Mouse (Mus musculus) heart, adult 18-20 months (tissue): Measurements from ENCODE around the gene Cmtm6. TPM values are rescaled to one million over a fixed set of nuclear protein-coding genes. Genes with fewer than 3 reads are reported as not detected.

Experiments used
- DNase-seq, 2 experiments: peaks; one replicate each; pipeline ENCODE4 v3.0.0; 2021 to 2022; ENCODE audit warnings: mixed read lengths in 1 of 2
- total RNA-seq, 2 experiments: library from RNA; stranded (reverse); gene quantifications; 2 replicates each; pipeline ENCODE4 v1.2.3; 2021

Cmtm6 gene
- total RNA-seq, 2 experiments from 2014 or later, result 25.0 to 29.5 TPM

DNA sequence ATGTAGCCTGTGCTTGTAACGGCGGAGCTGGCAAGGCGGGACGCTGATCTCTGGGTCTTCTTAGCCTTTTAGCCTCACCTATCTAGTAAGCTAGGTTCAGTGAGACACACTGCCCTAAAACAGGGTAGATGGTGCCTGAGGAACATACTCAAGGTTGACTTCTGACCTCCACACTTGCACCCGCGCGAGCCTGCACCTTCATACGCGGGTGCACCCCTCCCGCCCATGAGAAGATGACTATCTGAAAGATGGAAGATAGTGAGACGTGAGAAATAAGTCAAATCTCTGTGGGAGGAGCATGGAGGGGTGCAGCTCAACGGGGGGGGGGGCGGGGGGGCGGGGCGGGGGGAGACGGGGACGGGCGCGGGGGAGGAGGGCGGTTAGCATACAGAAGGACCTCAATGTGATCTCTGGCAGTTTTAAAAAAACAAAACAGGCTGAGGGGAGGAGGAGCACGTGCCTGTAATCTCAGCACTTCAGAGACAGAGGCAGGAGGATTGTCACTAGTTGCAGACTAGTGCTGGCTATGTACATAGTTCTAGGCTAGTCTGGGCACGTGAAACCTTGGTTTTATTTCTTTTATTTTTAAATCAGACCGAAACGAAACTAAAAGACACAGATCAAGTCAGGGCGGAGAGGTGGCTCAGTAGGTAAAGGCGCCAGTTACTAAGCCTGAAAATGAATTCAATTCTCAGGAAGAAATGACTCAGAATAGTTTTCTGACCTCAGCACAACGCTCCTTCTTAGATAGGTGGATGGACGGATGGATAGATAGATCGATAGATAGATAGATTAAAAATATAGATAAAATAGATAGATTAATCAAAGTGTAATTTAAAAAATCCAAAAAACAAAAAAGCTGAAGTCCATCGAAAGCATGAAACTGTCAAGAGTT, 758 bp upstream of the Cmtm6 start:
- no peak for DNase-seq

DNA sequence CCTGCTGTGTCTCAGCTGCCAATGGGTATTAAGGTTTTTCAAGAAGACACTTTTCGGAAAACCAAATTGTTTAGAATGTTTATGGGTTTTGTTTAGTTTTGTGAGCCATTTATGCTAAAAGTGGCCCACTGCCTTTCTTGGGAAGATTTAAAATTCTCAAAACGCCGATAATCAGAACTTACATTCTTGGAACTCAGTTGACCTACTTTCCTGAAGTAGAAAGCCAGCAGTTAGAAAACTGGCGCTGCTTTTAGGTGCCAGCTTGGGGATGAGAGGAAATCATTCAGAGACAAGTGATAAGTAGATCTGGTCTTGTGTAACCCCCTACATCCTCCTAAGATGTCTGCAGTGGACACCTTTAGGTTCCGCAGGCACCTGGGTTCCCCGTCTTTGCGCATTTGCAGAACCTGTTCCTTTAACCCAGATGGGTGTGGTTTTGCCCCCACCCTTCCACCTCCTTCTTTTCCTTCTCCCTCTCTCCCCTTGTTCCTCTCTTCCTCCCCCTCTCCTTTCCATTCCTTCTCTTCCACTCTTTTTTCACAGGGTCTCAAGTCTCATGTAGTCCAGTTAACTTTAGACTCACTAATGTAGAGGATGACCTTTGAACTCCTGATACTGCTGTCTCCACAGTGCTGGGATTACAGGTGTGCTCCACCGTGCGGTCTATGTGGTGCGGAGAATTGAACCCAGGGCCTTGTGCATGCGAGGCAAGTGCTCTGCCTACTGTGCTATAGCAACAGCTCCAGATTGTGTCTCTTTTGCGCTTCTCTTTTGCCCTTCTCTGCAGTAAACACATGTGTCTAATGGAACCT, 1.2 kb downstream of the Cmtm6 start:
- no peak for DNase-seq

DNA sequence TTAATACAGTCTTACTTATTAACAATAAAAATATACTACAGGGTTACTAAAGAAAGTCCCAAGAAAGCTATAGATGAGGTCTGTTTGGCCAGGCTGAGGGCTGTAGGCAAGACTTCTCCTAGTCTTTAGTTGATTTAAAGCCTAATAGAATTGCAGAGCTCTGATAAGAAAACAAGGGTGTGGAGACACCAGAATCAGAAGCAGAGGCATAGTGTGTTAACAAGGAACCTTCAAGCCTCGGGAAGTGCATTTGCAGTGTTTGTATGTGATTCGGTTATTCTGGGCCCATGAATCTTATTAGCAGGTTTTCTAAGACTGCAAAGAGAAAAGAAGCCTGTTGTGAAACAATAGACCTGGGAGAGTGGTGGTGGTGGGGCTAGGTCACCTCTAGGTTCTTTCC, 2.3 kb downstream of the Cmtm6 start:
- no peak for DNase-seq

DNA sequence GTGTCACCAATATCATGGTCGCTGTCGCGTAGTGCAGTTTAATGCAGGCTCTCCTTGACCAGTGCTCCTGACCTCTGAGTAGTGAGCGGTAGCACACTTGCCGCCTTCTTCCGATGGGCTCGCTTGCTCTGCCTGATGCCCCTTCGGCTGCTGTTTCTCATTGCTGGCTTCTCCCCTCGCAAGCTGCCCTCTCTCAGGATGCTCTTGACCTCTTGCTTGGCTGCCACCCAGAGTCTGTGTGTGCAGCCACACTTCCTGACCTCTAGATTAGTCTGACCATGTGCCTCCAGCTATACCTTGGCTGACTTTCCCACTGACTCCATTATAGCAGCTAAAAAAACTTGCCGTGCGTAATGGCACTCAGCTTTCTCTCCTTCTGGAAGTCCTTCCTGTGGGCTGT, 5.5 kb downstream of the Cmtm6 start:
- peak; percentile 65 to 74 for DNase-seq

DNA sequence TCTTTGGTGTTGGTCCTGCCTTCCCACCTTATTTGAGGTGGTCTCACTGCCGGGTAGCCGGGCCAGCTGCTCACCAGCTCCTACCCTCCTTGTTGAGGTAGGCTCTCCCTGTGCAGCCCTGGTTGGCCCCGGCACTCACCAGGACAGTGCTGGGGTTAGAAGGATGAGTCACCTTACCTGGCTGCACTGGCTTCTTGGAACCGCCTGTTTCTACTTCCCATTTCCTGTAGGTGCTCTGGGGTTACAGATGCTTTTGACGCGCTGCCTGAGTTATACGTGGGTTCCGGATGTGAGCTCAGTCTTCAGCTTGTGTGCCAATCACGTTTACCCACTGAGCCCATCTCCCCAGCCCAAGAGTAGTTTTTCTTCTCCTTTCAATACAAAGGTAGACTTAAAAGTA, 9.4 kb downstream of the Cmtm6 start:
- DNase-seq, result no peak

DNA sequence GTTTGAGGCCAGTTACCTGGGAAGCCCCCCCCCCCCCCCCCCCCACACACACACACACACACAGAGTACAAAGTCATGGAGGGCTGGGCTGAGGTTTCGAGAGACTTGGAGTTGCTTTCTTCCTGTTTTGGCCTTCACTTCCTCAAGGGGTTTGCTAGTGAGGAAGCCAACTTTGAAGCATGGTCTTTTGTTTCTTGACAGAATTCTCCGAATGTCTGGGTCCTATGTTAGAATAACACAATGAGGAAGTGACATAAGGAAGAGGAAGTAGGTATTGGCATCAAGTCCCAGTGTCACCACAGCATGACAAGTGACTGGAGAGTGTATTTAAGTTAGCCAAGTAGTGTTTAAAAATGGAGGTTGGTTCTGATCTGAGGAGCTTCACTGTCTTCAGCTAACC, 11.8 kb downstream of the Cmtm6 start:
- DNase-seq, result peak in 1 of 2 experiments; percentile 55

DNA sequence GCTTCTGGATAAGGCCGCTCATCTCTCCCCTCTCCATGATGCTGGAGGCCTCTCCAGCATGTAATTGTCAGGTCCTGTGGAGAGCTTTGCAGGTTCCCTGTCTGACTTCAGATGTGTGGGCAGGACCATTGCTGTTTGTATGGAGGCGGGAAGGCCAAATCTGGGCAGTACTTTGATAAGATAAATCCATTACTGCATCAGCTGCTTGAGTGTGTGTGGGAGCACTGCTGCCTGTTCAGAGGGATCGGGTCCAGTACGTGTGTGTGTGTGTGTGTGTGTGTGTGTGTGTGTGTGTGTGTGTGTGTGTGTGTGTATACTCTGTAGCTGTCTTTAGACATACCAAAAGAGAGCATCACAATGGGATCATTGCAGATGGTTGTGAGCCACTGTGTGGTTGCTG, 14.2 kb downstream of the Cmtm6 start:
- DNase-seq, result no peak

DNA sequence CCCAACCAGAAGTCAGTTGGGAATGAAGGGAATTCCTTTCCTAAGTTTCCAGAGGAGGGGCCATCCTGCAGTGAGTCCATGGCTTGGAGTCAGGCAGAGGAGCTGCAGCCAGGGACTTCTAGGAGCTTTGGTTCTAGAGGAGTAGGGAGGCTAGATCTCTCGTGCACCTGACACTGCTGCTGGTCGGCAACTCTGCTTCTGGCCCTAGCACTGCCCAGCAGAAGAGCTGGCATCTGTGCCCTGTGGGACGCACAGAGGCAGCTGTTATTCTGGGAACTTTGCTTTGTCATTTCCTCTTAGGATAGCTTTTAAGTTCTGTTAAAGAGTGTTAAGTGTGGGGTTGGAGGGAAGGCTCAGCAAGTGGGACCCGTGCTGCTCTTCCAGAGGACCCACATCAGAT, 14.7 kb downstream of the Cmtm6 start:
- DNase-seq, result peak in 1 of 2 experiments; percentile 28

DNA sequence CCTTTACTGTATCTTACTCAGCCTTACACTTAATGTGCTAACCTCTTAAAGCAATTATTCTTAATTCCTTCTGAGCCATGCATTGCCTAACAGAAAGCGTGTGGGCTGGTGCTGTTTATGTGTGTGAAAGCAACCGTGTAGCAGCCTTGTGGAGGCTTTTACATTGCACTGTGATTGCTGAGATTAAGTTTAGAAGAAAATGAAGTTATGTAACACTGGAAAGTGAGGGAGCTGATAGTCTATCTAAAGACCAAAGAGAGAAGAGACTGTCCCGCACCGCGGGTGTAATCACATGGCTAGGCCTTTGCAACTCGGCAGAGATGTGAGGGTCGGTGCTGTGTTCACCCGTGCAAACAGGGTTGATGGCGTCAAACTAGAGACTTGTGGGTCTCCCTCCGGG, 16.1 kb downstream of the Cmtm6 start:
- no peak for DNase-seq

DNA sequence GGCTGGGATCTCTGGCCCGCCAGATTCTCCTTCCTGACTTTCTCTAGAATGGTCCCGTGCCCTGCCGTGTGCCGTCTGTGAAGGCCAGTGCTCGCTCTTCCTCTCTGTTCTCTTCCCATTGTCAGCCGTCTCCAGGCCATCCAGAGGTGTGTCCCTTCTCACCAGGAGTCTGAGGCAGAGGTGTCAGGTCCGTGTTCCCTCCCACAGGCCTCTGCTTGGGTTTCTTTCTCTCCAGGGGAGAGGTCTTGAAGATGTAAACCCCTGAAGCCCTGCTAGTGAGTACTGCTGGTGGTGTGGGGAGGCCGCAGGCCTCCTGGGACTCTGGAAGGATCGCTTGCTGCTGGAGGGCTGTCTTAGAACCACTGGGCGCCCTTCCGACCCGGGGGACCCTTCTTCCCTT, 16.6 kb downstream of the Cmtm6 start:
- DNase-seq, result no peak

DNA sequence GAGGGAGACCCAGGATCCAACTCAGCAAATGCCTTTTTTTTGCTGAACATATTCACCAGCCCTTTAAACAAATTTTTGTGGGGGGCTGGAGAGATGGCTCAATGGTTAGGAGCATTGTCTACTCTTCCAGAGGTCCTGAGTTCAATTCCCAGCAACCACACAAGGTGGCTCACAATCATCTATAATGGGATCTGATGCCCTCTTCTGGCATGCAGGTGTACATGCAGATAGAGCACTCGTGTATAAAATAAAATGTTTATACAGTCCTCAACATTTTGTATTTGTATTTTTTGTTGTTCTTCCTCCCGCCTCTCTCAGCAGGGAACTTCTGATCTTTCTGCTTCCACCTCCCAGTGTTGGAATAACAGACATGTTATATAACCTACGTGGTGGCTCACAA, 20.7 kb downstream of the Cmtm6 start:
- DNase-seq, result no peak

DNA sequence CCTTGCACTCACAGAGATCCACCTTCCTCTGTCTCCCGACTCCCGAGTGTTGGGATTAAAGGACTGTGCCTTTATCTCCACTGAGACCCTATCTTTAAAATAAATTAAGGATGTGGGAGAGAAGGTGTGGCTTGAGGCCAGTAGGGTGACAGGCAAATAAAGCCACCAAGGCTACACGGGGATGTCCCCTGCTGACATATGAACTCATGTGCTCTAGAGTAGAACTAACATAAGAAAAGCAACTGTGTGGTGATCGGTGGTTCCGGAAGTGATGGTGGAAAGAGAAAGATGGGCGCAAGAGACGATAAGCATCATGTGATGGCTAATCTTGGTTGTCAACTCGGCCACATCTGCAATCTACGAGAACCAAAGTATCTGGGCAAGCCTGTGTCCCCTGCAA, 21.4 kb downstream of the Cmtm6 start:
- no peak for DNase-seq

DNA sequence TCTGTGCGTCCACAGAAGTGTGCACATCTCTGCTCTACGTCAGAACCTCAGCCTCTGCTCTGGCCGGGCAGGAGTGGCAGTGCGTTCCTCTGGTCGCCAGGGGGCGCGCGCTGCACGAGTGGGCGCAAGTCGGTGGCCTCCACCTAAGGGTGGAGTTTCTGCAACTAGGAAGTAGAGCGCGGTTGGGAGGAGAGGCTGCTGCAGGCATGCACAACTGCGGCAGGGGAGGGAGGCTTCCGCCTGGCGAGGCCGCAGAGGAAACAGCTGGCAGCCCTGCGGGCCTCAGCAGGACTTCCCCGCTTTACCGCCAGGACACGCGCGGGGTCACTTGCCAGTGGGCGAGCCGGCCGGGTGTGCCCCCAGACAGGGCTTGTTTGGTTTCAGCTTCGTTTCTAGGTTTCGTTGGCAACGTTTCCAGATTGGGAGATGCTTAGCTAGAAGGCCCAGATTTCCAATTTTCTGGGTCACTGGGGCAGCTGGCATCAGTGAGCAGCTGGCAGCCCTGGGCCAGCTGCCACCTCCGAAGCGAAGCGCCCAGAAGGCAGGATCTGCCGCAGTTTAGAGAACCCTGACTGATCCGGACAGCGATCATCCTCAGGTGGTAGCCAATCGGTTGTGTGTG, 22.1 kb downstream of the Cmtm6 start:
- peak; percentile 95 for DNase-seq

DNA sequence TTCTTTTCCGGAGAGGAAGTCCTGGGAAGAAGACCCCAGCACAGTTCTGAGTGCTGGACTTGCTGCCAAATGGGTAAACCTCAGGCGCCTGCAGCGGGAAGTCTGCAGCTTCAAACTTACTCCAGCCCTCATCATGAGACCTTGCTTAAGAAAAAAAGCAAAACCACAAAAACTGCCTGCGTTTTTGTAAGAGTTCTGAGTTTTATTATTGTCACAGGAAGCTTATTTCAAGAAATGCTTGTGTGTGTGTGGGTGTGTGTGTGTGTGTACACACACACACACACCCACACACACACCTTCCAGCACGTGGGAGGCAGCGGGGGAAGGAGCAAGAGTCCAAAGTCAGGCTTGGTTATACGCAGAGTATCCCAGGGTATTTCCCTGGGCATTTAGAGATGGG, 27.4 kb downstream of the Cmtm6 start:
- DNase-seq, result no peak

DNA sequence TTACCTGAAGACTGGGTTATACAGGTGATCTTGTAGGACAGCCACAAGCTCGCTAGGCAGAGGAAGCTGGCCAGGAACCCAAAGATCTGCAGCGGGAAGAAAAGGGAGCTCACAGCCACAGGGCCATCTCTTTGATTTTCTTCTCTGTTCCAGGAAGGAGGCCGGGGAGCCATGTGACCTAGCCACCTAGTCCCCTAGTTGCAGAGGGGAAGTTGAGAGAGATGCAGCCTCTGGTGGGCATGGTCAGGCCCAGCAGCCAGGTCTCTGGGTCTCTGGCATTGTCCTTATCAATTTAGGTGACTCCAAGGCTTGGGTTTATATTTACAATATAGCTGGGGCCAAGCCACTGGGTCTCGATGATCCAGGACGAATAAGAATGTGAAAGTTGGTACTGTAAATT, 27.9 kb downstream of the Cmtm6 start:
- no peak for DNase-seq

DNA sequence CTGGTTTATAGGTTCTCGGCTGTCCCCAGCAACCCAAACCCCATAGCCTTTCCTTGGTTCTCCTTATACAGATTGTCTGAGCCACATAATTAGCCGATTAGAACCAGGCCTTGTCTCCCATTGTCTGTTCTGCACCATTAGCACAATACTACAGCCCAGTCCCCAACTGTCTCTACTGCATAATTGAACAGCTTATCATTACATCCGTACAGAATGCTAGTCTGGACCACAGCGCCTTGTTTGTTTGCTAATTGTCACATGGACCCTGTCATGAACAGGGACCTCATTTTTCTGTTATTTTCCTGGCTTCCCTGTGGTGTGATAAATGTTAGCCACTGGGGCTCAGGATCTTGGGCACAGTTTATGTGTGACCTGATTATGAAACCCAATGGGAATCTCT, 29.0 kb downstream of the Cmtm6 start:
- DNase-seq, result no peak

DNA sequence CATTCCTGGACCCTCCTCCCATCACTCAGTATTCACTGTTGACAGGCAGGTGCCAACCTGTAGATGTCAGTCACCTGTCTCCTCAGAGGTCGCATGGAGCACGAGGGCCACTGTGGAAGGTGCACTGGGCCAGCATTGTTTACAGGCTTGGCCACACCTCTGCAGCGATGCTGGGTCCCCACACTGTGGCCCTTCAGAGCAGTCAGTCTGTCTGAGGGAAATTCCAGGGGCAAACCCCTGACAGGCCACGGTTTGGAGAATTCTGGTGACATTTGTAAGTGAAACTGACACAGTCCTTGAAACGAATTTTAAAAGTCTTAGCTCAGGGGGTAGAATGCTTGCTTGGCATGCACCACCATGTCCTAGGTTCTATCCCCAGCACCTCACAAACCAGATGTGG, 29.4 kb downstream of the Cmtm6 start:
- DNase-seq, result no peak

DNA sequence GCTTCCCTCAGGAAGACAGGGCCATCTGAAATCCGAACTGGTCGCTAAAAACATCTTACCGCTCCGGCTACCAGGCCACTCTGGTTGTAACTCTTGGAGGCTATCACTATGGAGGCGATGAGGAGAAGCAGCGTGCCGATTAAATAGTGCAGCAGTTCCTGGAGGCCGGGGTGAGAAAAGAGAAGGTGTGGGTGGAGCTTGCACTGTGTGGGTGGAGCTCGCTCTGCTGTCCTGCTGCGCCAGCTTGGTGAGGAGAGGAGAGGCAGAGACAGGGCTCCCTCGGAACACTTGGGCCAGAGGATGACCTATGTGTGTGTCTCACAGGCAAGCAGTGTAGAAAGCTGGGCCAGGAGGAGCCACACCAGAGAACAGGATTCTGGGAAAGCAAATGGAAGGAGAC, 30.9 kb downstream of the Cmtm6 start:
- DNase-seq, result no peak

DNA sequence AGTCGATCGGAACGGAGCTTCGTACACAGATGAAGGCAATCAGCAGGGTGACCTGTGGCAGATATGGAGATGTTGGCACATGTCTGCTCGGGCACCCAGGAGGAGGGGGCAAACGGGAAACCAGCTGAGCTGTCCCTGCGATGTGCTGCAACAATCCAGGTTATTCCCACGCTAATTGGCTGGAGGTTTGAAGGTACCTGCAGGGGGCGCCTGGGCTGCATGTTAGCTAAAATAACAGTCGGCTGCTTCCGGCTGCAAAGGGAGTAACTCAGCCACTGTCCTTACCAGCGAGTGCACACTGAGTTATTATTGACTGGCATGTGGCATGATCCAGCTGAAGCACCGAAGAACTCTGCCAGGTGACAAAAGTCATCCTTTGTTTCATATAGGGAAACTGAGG, 32.4 kb downstream of the Cmtm6 start:
- DNase-seq, result peak in 1 of 2 experiments; percentile 54

DNA sequence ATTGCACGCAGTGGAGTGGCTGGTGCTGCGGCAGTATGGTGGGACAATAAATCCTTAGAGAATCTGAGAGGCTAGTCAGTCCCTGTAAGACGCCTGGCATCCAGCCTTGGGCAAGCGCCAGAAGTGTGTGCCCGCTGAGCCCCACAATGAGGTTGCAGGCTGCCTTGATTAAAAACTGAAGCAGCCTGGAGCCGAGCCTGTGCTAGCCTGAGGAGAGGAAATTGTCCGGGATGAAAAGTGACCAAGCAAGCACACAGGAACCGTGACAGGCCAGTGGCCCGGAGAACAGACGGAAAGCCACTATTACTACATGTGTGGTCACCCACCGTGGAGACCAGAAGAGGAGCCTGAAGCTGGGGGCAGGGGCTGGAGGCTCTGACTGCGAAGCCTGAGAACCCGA, 36.1 kb downstream of the Cmtm6 start:
- DNase-seq, result no peak

DNA sequence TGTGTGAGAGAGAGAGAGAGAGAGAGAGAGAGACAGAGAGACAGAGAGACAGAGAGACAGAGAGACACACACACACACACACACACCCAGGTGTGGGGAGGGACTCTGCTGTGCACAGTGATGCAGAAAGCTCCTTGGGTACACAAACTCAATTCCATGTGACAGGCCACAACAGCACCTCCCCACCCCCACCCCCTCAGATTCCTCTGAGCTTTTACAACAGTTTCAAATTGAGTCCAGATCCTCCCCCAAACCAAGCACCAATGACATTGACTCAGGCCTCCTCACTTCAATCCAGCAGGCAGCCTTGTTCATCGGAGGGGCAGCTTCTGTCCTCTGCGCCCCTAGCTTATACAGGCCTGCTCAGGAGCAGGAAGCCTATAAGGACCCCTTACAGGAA, 36.6 kb downstream of the Cmtm6 start:
- DNase-seq, result no peak

DNA sequence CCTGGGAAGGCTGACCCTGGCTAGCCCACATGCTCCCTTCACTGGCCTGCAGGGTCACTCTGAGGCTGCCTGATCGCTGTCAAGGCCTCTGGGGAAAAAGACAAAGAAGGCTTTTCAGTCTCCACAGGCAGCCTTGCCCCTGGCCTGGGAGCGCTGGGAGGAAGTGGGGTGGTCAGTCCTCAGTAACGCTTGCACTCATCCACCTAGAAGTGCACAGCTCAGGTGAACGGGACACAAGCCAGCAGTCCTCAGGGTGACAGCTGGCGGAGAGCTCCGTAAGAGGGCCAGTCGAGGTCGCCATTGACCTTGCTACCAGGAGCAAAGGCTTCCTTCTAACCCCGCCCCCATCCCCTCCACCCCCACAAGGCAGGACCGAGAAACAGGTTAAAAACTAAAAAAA, 37.1 kb downstream of the Cmtm6 start:
- DNase-seq, result no peak

DNA sequence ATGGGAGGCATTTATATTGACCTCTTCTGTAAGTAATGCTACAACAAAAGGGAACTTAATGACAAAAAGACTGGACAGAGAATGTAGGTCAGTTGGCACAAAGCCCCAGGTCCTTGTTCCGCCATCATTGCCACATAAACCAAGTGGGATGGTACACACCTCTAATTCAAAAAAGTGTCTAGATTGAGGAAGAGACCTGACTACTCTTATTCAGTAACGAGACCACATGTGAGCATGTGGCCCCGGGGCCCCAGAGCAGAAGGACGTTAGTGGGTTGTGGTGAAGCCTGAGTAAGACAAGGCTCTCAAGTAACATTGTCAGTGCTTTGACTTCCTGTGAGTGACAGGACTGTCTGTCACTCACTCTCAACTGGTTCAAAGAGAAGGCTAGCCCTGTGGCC, 39.3 kb downstream of the Cmtm6 start:
- DNase-seq, result peak in 1 of 2 experiments; percentile 33
